Mouse (Mus musculus) NIH3T3 (cell line): ENCODE results near the gene Alppl2.

Source experiments
- DNase-seq: peaks from one replicate; pipeline ENCODE4 v3.0.0-alpha.2; 2012; ENCODE audit warnings: low read depth

Alppl2 gene

GRCm38 (mm10) chr1:87089828-87090227 is at the start of gene Alppl2:
TSS of gene Alppl2 (minus strand) at chr1:87089928.
- DNase-seq, result no peak

GRCm38 (mm10) chr1:87131803-87132202 is 42.1 kb upstream of the Alppl2 start:
- DNase-seq, result peak; percentile 64

GRCm38 (mm10) chr1:87127206-87128030 is 37.7 kb upstream of the Alppl2 start:
- DNase-seq, result no peak

- DNase-seq, result no peak
These were observed 34.9 kb upstream of the Alppl2 start, which contains the start of gene Akp3 for GRCm38 (mm10) chr1:87124673-87125072. TSS of gene Akp3 (plus strand) at chr1:87124973.

- DNase-seq, result peak; percentile 49
These were observed 25.1 kb upstream of the Alppl2 start for GRCm38 (mm10) chr1:87114784-87115183.

GRCm38 (mm10) chr1:87111719-87112354 is 22.1 kb upstream of the Alppl2 start:
- DNase-seq, result peak; percentile 57

GRCm38 (mm10) chr1:87108564-87108963 is 18.8 kb upstream of the Alppl2 start:
- no peak for DNase-seq

- DNase-seq, result no peak
These were observed 16.8 kb upstream of the Alppl2 start for GRCm38 (mm10) chr1:87106536-87106935.

GRCm38 (mm10) chr1:87103936-87104335 is 14.2 kb upstream of the Alppl2 start:
- DNase-seq, result no peak

- DNase-seq, result no peak
These were observed 12.4 kb upstream of the Alppl2 start for GRCm38 (mm10) chr1:87102114-87102513.

GRCm38 (mm10) chr1:87101411-87101810 is 11.7 kb upstream of the Alppl2 start, which contains the start of gene Alpi:
TSS of gene Alpi (minus strand) at chr1:87101606.
- no peak for DNase-seq

GRCm38 (mm10) chr1:87098358-87098975 is 8.7 kb upstream of the Alppl2 start:
- DNase-seq, result peak; percentile 51

GRCm38 (mm10) chr1:87095642-87096041 is 5.9 kb upstream of the Alppl2 start:
- DNase-seq, result no peak

GRCm38 (mm10) chr1:87089251-87089650 is 477 bp downstream of the Alppl2 start:
- no peak for DNase-seq

GRCm38 (mm10) chr1:87086964-87087363 is 2.8 kb downstream of the Alppl2 start:
- DNase-seq, result no peak

GRCm38 (mm10) chr1:87086196-87086595 is 3.5 kb downstream of the Alppl2 start:
- no peak for DNase-seq

- peak; percentile 71 for DNase-seq
These were observed 16.0 kb downstream of the Alppl2 start for GRCm38 (mm10) chr1:87073776-87074175.

- no peak for DNase-seq
These were observed 19.0 kb downstream of the Alppl2 start for GRCm38 (mm10) chr1:87070720-87071119.

GRCm38 (mm10) chr1:87060913-87061312 is 28.8 kb downstream of the Alppl2 start:
- no peak for DNase-seq

GRCm38 (mm10) chr1:87059042-87059665 is 30.6 kb downstream of the Alppl2 start:
- DNase-seq, result no peak

GRCm38 (mm10) chr1:87057075-87057474 is 32.7 kb downstream of the Alppl2 start:
- DNase-seq, result no peak

- DNase-seq, result no peak
These were observed 38.4 kb downstream of the Alppl2 start for GRCm38 (mm10) chr1:87051369-87051768.
